Mouse (Mus musculus) left cerebral cortex, adult 8-10 months (tissue): ENCODE results near the gene Spon1. TPM values are rescaled to one million over a fixed set of nuclear protein-coding genes. Genes with fewer than 3 reads are reported as not detected.

ENCODE experiments used
- DNase-seq, 2 experiments: peaks; one replicate each; pipeline ENCODE4 v3.0.0; 2022; ENCODE audit warnings: low spot score in 2 of 2
- total RNA-seq, 4 experiments: library from RNA; stranded (reverse); gene quantifications; 2 replicates each; pipeline ENCODE4 v1.2.4; 2022

Spon1 gene
- total RNA-seq, 4 experiments from 2014 or later: 39.1 to 44.5 (median 40.4) TPM

GRCm38 (mm10) chr7:113841521-113841920 is 75.7 kb downstream of the Spon1 start:
- no peak for DNase-seq

GRCm38 (mm10) chr7:113843150-113843549 is 77.4 kb downstream of the Spon1 start:
- DNase-seq: no peak

- no peak for DNase-seq
Observed at GRCm38 (mm10) chr7:113845191-113845590, 79.4 kb downstream of the Spon1 start.

- no peak for DNase-seq
Observed at GRCm38 (mm10) chr7:113846553-113846952, 80.8 kb downstream of the Spon1 start.

GRCm38 (mm10) chr7:113847041-113847819 is 81.4 kb downstream of the Spon1 start:
- no peak for DNase-seq

GRCm38 (mm10) chr7:113850389-113850788 is 84.6 kb downstream of the Spon1 start:
- no peak for DNase-seq

- DNase-seq: peak in 1 of 2 experiments; percentile 18
Observed at GRCm38 (mm10) chr7:113855396-113855795, 89.6 kb downstream of the Spon1 start.

GRCm38 (mm10) chr7:113856067-113856466 is 90.3 kb downstream of the Spon1 start:
- DNase-seq: no peak

- DNase-seq: no peak
Observed at GRCm38 (mm10) chr7:113859480-113859881, 93.7 kb downstream of the Spon1 start.

GRCm38 (mm10) chr7:113861964-113862363 is 96.2 kb downstream of the Spon1 start:
- DNase-seq: no peak

GRCm38 (mm10) chr7:113872846-113873245 is 107.0 kb downstream of the Spon1 start:
- DNase-seq: no peak

GRCm38 (mm10) chr7:113877451-113877850 is 111.7 kb downstream of the Spon1 start:
- no peak for DNase-seq

GRCm38 (mm10) chr7:113877926-113878325 is 112.1 kb downstream of the Spon1 start:
- DNase-seq: no peak

GRCm38 (mm10) chr7:113879085-113879501 is 113.3 kb downstream of the Spon1 start:
- DNase-seq: no peak

GRCm38 (mm10) chr7:113880021-113880420 is 114.2 kb downstream of the Spon1 start:
- no peak for DNase-seq

- DNase-seq: no peak
Observed at GRCm38 (mm10) chr7:113890782-113891181, 125.0 kb downstream of the Spon1 start.

GRCm38 (mm10) chr7:113891491-113891890 is 125.7 kb downstream of the Spon1 start:
- DNase-seq: no peak

GRCm38 (mm10) chr7:113893944-113894662 is 128.3 kb downstream of the Spon1 start:
- DNase-seq: no peak

GRCm38 (mm10) chr7:113895266-113895665 is 129.5 kb downstream of the Spon1 start:
- no peak for DNase-seq

- DNase-seq: no peak
Observed at GRCm38 (mm10) chr7:113898388-113898787, 132.6 kb downstream of the Spon1 start.

GRCm38 (mm10) chr7:113901511-113901910 is 135.7 kb downstream of the Spon1 start:
- no peak for DNase-seq

GRCm38 (mm10) chr7:113901941-113902515 is 136.2 kb downstream of the Spon1 start:
- no peak for DNase-seq
